In the genomic region with DNA sequence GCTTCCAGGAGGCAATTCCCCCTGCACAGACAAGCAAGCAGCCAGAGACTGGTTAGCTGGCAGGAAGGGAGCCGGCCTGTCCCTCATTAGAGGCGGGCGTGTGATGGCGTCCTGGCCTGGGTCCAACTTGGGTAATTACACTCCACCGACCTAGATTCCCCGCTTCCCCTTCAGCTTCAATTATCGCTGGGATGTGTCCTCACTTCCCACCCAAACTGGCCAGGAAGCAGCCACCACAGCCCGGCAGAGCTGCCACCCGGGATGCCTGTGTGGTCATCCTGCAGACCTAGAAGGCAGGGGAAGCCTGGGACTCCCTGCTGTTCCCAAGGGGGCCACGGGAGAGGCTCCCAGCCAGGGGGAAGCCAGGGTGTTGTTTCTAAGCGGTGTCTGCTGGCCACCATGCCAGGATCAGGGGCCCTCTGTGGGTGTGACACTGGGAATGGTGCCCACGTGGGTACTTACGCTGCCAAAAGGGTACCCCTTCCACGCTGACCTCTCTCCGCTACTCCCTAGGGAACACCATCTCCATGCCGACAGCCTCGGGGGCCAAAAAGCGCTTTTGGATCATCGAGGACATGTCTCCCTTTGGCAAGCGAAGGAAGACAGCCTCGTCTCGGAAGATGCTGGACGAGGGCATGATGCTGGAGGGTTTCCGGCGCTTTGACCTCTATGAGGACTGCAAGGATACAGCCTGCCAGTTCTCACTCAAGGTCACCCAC, we compare ENCODE assay signal across 9 mouse cellular contexts.
A peak's percentile ranks its signal among the peaks of the same experiment; 100 is the strongest.
DNase-seq lines count a peak whose midpoint lies in the region; ATAC-seq lines count a peak whose summit lies in the region.
"Had no signal": no experiment of that assay in that cellular context is flagged by ENCODE, and none has a peak within 500 bp of the region (broad histone marks: within the 10 kb centered on the region; RNA-seq: fewer than 3 reads in every experiment).

No protein-coding gene starts in this region.

- no peak overlapping the region for H3K27ac ChIP-seq in kidney, embryonic 16.5 days (ENCODE audit: low read length)
- no peak overlapping the region for H3K27ac ChIP-seq in forebrain, embryonic 11.5 days (ENCODE audit: low read depth, low read length)
- H3K27ac ChIP-seq in heart, embryonic 12.5 days (ENCODE audit: poor library complexity, severe bottlenecking), result peak overlapping the region; percentile 69
- H3K27ac ChIP-seq in lung, embryonic 16.5 days (ENCODE audit: low read length), result peak overlapping the region; percentile 80

- peak; percentile 40 for DNase-seq in kidney, adult 9 months
- peak; percentile 86 for DNase-seq in forebrain, embryonic 11.5 days (ENCODE audit: low spot score)
- DNase-seq in kidney, postnatal 14 days, result peak; percentile 69
- DNase-seq in right cerebral cortex, postnatal 4 days, result peak; percentile 79

- no peak overlapping the region for H3K4me2 ChIP-seq in kidney, embryonic 16.5 days (replicated peaks; ENCODE audit: low read depth, low read length)
- H3K4me2 ChIP-seq in forebrain, embryonic 11.5 days (ENCODE audit: low read depth, low read length, severe bottlenecking), result no peak overlapping the region
- H3K4me2 ChIP-seq in heart, embryonic 12.5 days, result peak overlapping the region; percentile 25; the same call in 1 of the 2 replicates
- no peak overlapping the region for H3K4me2 ChIP-seq in lung, embryonic 16.5 days (ENCODE audit: low read depth, low read length)

- peaks cover 47% of the 10 kb centered on the region for H3K4me1 ChIP-seq in kidney, embryonic 16.5 days (ENCODE audit: insufficient read depth, low read length)
- peaks cover 27% of the 10 kb centered on the region for H3K4me1 ChIP-seq in forebrain, embryonic 11.5 days (replicated peaks; ENCODE audit: control insufficient read depth, insufficient read depth, low read length)
- peaks cover 42% of the 10 kb centered on the region for H3K4me1 ChIP-seq in heart, embryonic 12.5 days (replicated peaks)
- peaks cover 43% of the 10 kb centered on the region for H3K4me1 ChIP-seq in lung, embryonic 16.5 days (replicated peaks; ENCODE audit: control insufficient read depth, insufficient read depth, low read length)

- H3K9me3 ChIP-seq in kidney, embryonic 16.5 days (ENCODE audit: low read length), result no peaks in the 10 kb centered on the region
- no peaks in the 10 kb centered on the region for H3K9me3 ChIP-seq in forebrain, embryonic 11.5 days (ENCODE audit: control insufficient read depth, low read length)
- H3K9me3 ChIP-seq in heart, embryonic 12.5 days (replicated peaks), result no peaks in the 10 kb centered on the region
- H3K9me3 ChIP-seq in lung, embryonic 16.5 days (ENCODE audit: control insufficient read depth, low read length), result no peaks in the 10 kb centered on the region

- H3K9ac ChIP-seq in kidney, embryonic 16.5 days (replicated peaks; ENCODE audit: low read length), result no peak overlapping the region
- no peak overlapping the region for H3K9ac ChIP-seq in forebrain, embryonic 11.5 days (ENCODE audit: low read length)
- peak overlapping the region; percentile 42 for H3K9ac ChIP-seq in heart, embryonic 12.5 days
- peak overlapping the region; percentile 24 for H3K9ac ChIP-seq in lung, embryonic 16.5 days (ENCODE audit: low read length)

- no peaks in the 10 kb centered on the region; the same call in 1 of the 2 replicates for H3K36me3 ChIP-seq in kidney, embryonic 16.5 days (ENCODE audit: insufficient read depth, low read length)
- no peaks in the 10 kb centered on the region; the same call in 1 of the 2 replicates for H3K36me3 ChIP-seq in forebrain, embryonic 11.5 days (ENCODE audit: control insufficient read depth, insufficient read depth, low read length)
- H3K36me3 ChIP-seq in heart, embryonic 12.5 days, result peaks cover 59% of the 10 kb centered on the region
- H3K36me3 ChIP-seq in lung, embryonic 16.5 days (ENCODE audit: control insufficient read depth, insufficient read depth, low read length), result no peaks in the 10 kb centered on the region; the same call in 1 of the 2 replicates

- H3K4me3 ChIP-seq in kidney, embryonic 16.5 days (ENCODE audit: low read length), result no peak overlapping the region
- 0 out of 2 replicates have a peak overlapping the region, but pooled peaks have one; percentile 40 for H3K4me3 ChIP-seq in forebrain, embryonic 11.5 days (ENCODE audit: low read depth, low read length)
- H3K4me3 ChIP-seq in heart, embryonic 12.5 days, result no peak overlapping the region
- H3K4me3 ChIP-seq in lung, embryonic 16.5 days (ENCODE audit: low read length), result no peak overlapping the region; the same call in 1 of the 2 replicates

- H3K27me3 ChIP-seq in kidney, embryonic 16.5 days (ENCODE audit: insufficient read depth, low read length), result peaks cover 32% of the 10 kb centered on the region
- peaks cover 45% of the 10 kb centered on the region for H3K27me3 ChIP-seq in forebrain, embryonic 11.5 days (ENCODE audit: control insufficient read depth, insufficient read depth, low read length)
- peaks cover 29% of the 10 kb centered on the region for H3K27me3 ChIP-seq in heart, embryonic 12.5 days (replicated peaks)
- H3K27me3 ChIP-seq in lung, embryonic 16.5 days (ENCODE audit: control insufficient read depth, insufficient read depth, low read depth, low read length), result peaks cover 32% of the 10 kb centered on the region
- H3K27me3 ChIP-seq: CH12.LX had no signal

- WGBS in kidney, embryonic 16.5 days, result 51% methylated on average over 25 of the region's 25 CpGs
- WGBS in forebrain, embryonic 11.5 days, result 43% methylated on average over 25 of the region's 25 CpGs
- 39% methylated on average over 25 of the region's 25 CpGs for WGBS in heart, embryonic 12.5 days
- WGBS in lung, embryonic 16.5 days, result 30% methylated on average over 25 of the region's 25 CpGs

- no peak for ATAC-seq in kidney, embryonic 16.5 days (ENCODE audit: low FRiP score, low TSS enrichment)
- peak; percentile 43; the same call in 1 of the 2 replicates for ATAC-seq in forebrain, embryonic 11.5 days (replicated peaks; ENCODE audit: low FRiP score)
- 0 out of 2 replicates have a peak, but pooled peaks have one; percentile 23 for ATAC-seq in heart, embryonic 12.5 days (ENCODE audit: insufficient number of reproducible peaks, low FRiP score)
- peak; percentile 51 for ATAC-seq in lung, embryonic 16.5 days (ENCODE audit: low read depth)
- no peak for ATAC-seq in megakaryocyte, adult 5-6 weeks (ENCODE audit: poor library complexity, severe bottlenecking)

Comparison
In these comparisons a context has a peak if more than half of its experiments do, and no peak if none do; other contexts are left out.
1. ATAC-seq: peak in forebrain, embryonic 11.5 days (single experiment), heart, embryonic 12.5 days (single experiment) and lung, embryonic 16.5 days (single experiment); none in kidney, embryonic 16.5 days (single experiment) and megakaryocyte, adult 5-6 weeks (single experiment).
2. H3K27ac ChIP-seq: peak in heart, embryonic 12.5 days (single experiment) and lung, embryonic 16.5 days (single experiment); none in kidney, embryonic 16.5 days (single experiment) and forebrain, embryonic 11.5 days (single experiment).
3. H3K9ac ChIP-seq: peak in heart, embryonic 12.5 days (single experiment) and lung, embryonic 16.5 days (single experiment); none in kidney, embryonic 16.5 days (single experiment) and forebrain, embryonic 11.5 days (single experiment).
4. Peak in every context shown above with its lines, with median percentiles within 50 percentile points of each other: DNase-seq.